Mouse (Mus musculus) layer of hippocampus, postnatal 25 days (tissue): ENCODE measurements around the gene Ints11. TPM values are rescaled to one million over a fixed set of nuclear protein-coding genes. Genes with fewer than 3 reads are reported as not detected.

Experiments
- DNase-seq, 2 experiments: peaks; one replicate each; pipeline ENCODE4 v3.0.0; 2022; ENCODE audit warnings: mixed read lengths in 2 of 2, low spot score in 1 of 2; ENCODE audit errors: extremely low spot score in 1 of 2
- total RNA-seq, 2 experiments: library from RNA; stranded (reverse); gene quantifications; 2 replicates each; pipeline ENCODE4 v1.2.3; 2021

Ints11 gene
- total RNA-seq, 2 experiments from 2014 or later = 35.6 to 36.4 TPM

- DNase-seq = no peak
Measured at GRCm38 (mm10) chr4:155891011-155891471, 21.7 kb downstream of the Ints11 start.

- DNase-seq = peak; percentile 93 to 95
Measured at GRCm38 (mm10) chr4:155891551-155892001, 22.2 kb downstream of the Ints11 start, which contains the start of the genes Pusl1 and Acap3. TSS of gene Pusl1 (minus strand) at chr4:155891781. TSS of gene Acap3 (plus strand) at chr4:155891822.

- peak in 1 of 2 experiments; percentile 75 for DNase-seq
Measured at GRCm38 (mm10) chr4:155892017-155892416, 22.7 kb downstream of the Ints11 start.

- DNase-seq = peak in 1 of 2 experiments; percentile 19
Measured at GRCm38 (mm10) chr4:155892438-155893211, 23.3 kb downstream of the Ints11 start.

GRCm38 (mm10) chr4:155893212-155893690 lies 23.9 kb downstream of the Ints11 start:
- DNase-seq = no peak

GRCm38 (mm10) chr4:155894311-155894881 lies 25.1 kb downstream of the Ints11 start:
- peak; percentile 40 to 54 for DNase-seq

GRCm38 (mm10) chr4:155895216-155895615 lies 25.9 kb downstream of the Ints11 start:
- DNase-seq = peak; percentile 66 to 72

GRCm38 (mm10) chr4:155895826-155896225 lies 26.5 kb downstream of the Ints11 start:
- peak in 1 of 2 experiments; percentile 2 for DNase-seq

- DNase-seq = no peak
Measured at GRCm38 (mm10) chr4:155896461-155896860, 27.1 kb downstream of the Ints11 start.

- peak in 1 of 2 experiments; percentile 1 for DNase-seq
Measured at GRCm38 (mm10) chr4:155898318-155898717, 29.0 kb downstream of the Ints11 start.

GRCm38 (mm10) chr4:155899355-155899754 lies 30.0 kb downstream of the Ints11 start:
- peak in 1 of 2 experiments; percentile 1 for DNase-seq

- peak in 1 of 2 experiments; percentile 37 for DNase-seq
Measured at GRCm38 (mm10) chr4:155901205-155901604, 31.9 kb downstream of the Ints11 start.

- peak in 1 of 2 experiments; percentile 1 for DNase-seq
Measured at GRCm38 (mm10) chr4:155903246-155903645, 33.9 kb downstream of the Ints11 start.

GRCm38 (mm10) chr4:155904318-155905102 lies 35.2 kb downstream of the Ints11 start:
- peak in 1 of 2 experiments; percentile 47 for DNase-seq

- DNase-seq = peak in 1 of 2 experiments; percentile 1
Measured at GRCm38 (mm10) chr4:155905634-155906033, 36.3 kb downstream of the Ints11 start.

GRCm38 (mm10) chr4:155906125-155906524 lies 36.8 kb downstream of the Ints11 start:
- DNase-seq = no peak

- peak in 1 of 2 experiments; percentile 3 for DNase-seq
Measured at GRCm38 (mm10) chr4:155907003-155907402, 37.7 kb downstream of the Ints11 start.

- DNase-seq = peak in 1 of 2 experiments; percentile 3
Measured at GRCm38 (mm10) chr4:155908281-155908680, 38.9 kb downstream of the Ints11 start.

GRCm38 (mm10) chr4:155908751-155909150 lies 39.4 kb downstream of the Ints11 start:
- DNase-seq = peak in 1 of 2 experiments; percentile 2

- DNase-seq = no peak
Measured at GRCm38 (mm10) chr4:155932031-155932430, 62.7 kb downstream of the Ints11 start.
